Mouse (Mus musculus): ENCODE data around the gene Filip1l.
A peak's percentile ranks its signal among the peaks of the same experiment; 100 is the strongest.

Gene Filip1l

DNA sequence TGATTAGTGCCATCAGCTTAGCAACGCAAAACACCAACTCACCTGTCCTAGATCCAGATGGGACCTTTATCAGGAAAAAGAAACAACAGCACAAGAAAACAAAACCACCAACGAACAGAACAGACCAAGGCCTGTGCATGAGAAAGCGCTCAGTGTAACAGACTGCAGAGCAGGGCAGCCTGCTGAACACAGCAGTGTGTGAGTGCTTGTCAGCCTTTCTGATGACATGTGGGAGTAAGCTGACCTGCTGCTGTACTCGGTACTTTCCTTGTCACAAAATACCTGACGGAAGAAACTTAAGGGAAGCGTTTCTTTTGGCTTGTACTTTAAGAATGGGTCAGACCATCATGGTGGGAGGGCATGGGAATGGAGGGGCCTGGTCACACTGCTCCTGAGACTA, 3.6 kb downstream of the Filip1l start:
- DNase-seq, result no peak

DNA sequence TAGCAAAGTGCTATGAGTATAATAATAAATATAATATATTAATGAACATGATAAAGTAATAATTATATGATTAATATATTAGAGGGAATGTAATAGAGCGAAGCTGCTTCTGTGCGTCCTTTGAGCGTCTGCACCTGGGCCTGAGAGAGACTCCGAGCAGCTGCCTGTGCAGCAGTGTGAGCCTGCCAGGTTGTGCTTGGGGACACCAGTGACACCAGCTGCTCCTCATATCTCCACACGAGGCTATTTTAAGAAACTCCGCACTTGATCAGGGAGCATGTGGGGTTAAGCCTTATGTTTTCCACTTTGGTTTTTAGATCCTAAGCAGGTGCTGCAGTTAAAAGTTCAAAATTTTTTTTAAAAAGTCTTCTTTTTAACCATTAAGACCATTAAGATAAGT, 4.1 kb downstream of the Filip1l start:
- no peak for DNase-seq

DNA sequence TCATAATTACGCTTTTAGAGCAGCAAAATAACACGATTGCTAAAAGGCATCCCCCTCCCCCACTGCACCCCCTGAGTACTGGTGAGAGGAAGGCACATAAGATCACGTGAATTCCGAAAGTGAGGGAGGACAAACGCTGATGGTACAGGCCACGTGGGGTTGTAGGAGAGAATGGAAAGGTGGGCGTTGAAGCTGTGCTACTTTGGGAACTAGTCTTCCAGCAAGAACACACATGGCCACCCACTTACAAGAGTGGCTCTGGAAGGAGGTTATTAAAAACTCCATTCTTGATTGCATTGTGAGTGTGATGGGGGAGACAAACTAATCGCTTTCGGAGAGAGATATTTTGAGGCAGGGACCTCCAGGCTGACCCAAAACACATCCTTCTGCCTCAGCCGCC, 6.4 kb downstream of the Filip1l start:
- no peak for DNase-seq

DNA sequence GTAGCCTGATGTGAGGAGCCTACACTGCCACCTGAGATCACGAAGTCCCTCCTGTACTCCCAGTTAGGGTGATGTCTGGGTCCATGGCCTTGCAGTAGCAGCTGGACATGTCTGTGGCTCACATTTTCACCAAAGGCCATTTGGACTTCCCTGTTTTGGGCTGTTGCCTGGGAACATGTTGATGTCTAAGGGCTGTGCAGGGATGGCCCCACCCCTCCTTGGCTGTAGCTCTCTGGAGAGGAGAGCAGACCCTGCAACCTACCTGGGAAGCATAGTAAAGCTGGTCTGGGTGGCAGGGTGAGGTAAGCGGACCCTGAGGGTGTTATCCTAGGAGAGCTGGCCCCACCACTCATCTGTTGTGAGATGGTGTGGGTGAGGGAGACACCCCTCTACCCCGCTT, 7.9 kb downstream of the Filip1l start:
- DNase-seq, result no peak

DNA sequence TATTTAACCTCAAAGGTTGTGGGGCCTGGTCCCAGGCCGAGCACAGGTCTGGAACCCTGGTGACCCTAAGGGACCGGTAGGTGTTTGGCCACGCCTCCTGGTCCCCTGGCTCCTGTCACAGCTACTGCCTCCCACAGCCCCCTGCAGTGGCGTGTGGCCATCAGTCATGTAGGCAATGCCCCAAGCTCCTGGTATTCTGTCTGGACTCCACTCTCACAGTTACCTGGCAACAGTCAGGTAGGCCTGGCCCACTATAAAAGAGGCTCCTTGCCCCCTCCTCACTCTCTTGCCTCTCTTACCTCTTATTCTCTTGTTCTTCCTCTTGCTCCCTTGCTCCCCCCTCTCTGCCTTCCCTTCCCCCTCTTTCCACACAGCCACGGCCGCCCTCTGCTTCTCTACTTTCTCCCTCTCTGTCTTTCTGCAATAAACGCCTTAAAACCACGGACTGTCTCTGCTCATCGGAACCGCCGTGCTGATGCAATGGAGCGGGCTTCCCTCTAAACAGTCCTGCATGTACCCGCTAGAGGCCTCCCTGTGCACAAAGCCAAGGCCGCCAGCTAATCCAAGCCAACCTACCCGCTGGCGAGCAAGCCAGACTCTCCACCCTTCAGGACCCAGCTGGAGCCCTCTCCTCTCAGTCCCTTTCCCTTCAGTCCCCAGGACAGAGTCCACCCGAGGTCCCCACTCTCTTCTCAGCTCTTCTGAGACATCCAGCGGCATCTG, 9.9 kb downstream of the Filip1l start:
- DNase-seq, result peak; percentile 27 to 31

DNA sequence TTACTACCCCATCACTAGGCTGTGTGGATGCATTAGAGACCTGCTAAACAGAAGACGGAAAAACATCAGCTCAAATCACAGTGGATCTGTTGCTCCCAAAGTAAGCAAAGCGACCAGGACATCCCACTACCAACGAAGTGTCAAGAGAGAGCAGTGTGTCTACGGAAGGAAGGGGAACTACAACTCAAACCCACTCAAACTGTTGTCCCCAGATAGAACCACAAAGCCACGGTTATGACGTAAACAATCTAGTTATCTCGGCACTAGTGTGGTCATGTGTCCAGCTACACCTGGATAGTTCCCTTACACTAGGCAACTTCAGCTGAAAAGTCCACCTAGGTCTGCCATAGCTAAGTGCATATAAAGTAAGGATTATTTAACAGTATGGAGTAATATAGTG, 11.6 kb downstream of the Filip1l start:
- DNase-seq, result no peak

DNA sequence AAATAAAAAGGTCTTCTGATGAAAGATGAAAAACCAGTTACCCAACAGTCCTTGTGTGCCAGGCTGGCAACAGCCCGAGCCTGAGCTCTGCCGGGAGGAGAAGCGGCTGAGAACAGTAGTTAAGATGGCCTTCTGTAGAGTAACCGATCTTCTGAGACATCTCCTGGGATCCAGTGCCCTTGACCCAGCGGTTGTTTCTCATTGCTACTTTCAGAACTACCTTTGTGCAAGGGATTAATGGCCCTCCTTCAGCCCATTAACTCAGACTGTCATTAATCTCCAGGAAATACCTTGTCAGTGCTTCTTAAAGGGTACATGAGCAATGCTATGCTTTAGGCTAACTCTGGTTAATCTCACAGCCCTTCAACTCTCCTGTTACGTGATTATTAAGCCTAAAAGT, 13.2 kb downstream of the Filip1l start:
- no peak for DNase-seq

DNA sequence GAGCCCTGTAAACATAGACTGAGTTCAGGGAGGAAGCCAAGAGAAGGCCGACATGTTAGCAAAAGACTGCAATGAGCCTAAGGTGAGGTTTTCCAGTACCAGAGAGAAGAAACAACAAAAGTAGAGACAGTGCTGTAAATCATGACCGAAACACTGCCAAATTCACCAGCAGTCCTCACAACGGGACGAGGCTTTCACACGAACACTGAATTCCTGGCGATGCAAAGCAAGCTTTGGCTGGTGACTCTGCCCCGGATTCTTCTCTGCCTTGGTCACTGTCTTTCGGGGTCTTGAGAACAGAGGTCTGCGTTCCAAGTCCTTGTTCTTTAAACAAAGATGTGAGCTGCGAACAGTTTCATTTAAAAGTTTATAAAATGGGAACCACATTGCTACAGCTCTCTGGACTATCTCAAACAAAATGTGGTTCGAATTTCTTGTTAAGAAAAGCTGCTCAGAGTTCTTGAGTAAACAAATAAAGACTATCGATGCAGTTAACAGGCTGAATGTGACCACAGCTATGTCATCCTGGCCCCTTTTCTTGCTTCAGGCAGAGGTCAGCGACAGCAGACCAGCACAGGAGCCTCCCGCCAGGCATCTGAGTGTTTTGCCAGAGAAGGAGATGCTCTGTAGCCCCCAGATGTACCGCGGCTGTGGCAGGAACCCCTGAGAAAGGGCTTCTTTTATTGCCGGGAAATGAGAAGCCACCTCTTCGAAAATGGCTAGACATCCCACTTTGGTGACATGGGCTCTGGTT, 14.2 kb downstream of the Filip1l start:
- DNase-seq, result no peak

DNA sequence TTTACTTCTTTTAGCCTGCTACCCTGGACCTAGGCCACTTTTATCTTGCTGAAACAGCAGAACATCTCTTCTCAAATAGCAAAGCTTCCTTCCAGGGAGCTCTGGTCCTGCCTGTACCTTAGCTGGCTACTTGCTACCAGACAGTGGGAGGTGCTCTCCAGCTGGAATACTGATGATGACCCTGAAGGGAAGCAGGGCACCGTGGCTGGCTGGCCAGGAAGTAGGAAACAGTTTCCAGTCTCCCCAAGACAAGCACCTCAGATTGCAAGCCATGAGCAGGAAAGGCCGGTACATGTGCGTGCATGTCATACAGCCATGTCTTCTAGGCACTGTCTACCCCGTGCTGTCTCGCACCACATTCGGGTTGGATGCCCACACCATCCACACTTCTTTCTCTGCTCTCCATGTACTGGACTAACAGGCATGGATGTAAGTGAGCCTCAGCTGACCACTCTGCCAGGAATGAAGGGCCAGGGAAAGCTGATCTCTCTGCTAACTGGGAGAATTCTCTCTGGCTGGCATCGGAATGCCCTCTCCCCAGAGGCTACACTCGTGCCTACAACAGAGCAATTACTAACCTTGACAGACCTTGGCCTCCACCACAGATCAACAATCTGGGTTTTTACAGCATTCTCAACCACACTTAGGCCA, 17.1 kb downstream of the Filip1l start:
- DNase-seq, result no peak

DNA sequence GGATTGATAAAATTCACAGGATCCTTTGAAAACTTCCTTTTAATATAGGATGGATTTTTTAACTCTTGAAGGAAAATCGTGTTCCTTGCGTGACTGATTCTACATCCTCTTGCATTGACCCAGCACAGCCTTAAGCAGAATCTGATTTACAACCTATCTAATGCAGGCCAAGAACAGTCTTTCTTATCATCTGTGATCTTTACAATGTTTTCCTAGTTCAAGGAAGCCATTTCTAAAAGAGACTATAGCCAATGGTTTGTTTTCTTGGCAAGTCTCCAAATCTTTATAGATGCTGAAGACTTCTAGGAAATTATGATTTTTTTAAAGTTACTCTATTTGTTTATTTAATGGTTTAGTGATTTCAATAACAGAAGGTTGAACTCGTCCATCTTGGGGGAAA, 19.3 kb downstream of the Filip1l start:
- DNase-seq, result no peak

DNA sequence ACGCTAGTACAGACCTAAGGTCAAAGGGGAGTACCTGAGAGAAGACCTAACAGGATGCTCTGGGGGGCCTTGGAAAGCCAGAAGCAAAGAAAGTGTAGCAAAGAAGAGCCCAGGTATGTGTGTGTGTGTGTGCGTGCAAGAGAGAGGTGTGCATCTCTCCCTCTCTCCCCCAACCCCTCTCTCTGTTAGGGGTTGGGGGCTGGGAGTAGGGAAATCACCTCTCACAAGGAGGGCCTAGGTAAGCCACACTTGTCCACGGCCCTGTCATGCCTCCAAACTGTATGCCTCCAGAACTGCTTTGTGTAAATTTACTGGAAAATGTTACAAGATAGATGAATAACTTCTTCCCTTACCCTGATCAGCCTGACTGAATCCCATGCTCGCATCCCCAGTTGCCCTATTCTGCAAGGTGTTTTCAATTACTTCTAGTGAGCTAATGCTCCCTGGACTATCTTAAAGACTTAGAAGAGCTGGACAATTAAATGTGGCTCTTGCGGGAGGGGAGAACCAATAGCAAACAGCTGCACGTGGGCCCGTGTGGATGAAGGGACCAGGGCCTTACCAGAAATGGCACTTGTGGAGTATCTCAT, 22.4 kb downstream of the Filip1l start:
- no peak for DNase-seq

DNA sequence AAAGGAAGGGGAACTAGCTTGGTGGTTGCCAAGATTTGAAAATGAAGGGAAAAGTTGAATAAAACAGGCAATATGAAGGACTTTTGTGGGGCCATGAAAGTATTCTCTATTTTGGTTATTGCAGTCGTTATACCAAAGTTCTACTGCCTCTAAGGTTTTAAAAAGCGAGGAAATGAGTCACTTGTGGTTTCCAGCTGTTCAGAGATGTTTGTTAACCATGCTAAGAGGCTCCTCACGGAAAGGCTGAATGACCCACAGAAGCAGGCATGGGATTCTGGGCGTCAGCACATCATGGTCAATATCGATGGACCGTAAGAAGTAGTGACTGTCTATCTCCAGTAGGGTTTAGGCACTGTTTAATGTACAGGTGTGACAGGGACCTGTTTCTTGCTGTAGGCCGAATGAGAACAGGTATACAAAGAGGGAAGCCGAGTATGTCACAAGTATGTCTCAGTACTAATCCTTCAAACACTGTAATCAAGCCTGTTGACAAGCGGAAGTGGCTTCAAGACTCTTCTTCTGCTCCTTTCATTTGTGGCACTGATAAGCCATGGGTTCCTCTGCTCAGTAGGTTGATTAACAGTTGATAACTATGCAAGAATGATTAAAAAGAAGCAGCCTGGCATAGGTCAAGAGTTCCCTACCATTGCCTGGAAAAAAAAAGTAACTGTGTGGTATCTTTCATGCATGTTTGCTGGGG, 25.9 kb downstream of the Filip1l start:
- no peak for DNase-seq

DNA sequence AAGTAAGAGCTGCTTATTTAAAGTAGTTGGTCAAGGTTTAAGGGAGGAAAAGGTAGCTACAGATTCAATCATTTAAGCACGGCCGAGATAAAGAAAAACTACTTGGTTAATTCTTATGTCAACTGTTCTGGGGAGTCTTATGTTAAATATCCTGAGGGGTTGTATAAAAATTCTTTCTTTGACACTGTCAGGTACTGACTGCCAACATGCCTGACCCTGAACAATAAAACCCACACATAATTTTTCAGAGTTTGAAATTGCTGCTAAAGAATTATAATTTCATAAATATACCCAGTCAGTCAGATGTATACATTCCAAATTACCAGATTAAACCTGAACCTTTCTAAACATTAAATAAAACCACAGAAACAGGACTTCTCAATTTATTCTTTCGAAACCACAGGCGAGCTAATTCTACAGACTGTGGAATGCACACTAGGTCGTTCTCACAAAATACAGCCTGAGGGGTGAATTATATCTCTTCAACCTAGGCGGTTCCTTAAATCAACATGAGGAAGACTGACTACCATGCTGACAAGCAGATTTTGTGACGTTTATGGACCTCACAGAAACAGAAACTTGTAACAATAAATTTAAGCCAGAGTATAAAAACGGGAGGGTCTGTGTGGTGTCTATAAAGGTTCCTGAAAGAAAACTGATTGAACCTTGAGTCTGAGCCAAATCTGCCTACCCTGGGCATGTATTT, 30.5 kb downstream of the Filip1l start:
- no peak for DNase-seq

DNA sequence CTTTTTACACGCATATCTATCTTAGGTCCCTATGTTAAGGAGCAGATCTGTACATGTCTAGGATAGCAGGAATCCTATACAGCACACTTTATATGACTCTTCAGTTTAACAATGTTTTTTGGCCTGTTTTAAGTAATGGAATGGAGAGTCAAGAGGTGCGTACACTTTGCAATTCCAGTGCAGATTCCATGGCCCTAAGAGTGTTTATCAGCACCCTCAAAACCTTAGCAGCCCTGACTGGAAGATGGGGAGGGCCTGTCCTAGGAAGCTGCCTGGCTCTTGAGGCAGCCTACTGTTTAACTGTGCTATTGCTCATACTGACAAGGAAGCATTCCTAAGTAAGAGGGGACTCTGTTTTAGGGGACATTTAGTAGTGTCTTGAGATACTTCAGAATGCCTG, 31.4 kb downstream of the Filip1l start:
- no peak for DNase-seq

DNA sequence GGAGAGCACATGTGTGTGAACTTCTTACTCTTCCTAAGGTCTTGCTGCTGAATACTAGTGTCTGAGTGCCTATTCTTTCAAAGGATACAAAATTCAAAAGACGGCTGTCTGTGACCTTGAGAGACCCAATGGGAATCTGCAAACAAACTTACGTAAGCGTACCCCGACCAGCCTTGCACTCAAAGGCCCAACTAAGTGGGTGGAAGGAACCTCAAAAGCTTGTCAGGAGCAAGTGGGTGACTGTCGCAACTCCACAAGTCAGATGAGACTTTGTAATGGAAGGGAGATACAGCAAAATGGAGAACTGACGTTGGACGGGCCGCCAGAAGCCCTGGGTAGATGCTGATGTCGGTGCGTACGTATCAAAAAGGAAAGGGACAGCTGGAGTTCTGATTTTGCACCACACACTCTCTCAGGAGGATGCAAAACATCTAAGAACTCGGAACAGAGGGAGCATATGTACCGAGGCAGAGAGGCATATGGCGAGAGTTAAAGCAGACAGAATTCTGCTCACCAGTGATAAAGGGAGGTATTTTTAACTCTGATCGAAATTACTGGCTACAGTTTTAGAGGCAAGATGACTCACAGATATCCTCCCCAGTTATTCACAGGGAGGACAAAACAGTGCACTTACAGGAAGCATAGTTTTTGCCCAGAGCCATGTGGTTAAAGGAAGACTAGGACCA, 36.8 kb downstream of the Filip1l start:
- DNase-seq, result no peak

DNA sequence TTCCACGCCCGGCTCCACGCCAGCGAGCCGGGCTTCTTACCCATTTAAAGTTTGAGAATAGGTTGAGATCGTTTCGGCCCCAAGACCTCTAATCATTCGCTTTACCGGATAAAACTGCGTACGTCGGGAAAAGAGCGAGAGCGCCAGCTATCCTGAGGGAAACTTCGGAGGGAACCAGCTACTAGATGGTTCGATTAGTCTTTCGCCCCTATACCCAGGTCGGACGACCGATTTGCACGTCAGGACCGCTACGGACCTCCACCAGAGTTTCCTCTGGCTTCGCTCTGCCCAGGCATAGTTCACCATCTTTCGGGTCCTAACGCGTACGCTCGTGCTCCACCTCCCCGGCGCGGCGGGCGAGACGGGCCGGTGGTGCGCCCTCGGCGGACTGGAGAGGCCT, 38.3 kb downstream of the Filip1l start:
- DNase-seq, result peak; percentile 94 to 99

DNA sequence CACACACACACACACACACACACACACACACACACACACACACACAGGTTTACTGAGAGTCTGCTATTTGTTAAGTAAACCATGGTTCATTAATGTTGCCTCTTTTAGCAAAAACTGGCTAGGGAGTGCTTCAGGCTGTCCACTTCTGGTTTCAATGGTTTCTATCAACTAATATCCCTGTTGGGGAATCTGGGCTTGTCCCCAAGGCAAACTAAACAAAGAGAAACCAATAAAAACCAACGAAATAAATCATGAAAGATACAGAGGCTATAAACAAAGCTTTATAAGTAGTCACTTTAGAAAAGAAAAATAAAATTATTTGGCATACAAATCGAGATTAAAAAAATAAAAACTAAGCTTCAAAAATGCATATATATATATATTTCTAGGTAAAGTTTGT, 39.6 kb downstream of the Filip1l start:
- DNase-seq, result no peak

DNA sequence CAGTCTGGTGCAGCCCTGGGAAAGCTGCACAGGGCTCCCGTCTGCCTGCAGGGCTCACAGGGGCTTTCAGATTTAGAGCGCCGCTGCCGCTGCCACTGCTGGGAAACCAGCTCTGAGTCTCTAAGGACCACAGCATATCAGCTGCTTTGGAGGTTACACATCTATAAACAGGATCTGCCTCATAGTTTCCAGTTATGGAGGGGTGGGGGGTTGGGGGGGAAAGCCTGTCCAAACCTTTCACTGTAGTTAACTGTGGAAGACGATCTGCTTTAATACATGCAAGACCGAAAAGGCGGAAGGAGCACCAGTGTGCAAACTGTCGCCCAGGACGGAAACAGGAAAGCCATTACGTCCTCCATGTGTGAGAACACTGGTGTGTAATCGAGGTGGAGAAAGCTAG, 40.3 kb downstream of the Filip1l start:
- DNase-seq, result no peak

DNA sequence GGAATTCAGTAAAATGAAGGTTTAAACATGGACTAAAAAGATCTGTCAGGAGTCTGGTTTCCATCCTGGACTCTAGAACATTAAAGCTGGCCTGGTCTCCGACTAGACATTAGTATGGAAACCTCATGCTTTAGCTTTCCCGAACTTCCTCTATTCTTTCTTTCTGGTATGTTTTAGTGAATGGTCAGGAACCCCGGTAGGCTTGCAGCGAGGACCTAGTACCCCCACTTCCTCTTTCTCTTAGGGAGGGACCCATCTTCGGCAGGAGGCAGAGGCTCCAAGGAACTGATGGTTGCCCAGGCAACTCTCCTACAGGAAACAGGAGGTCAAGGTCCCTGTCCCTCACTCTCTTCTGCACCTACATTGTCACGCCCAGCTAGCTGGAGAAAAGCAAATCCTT, 43.4 kb downstream of the Filip1l start:
- no peak for DNase-seq

DNA sequence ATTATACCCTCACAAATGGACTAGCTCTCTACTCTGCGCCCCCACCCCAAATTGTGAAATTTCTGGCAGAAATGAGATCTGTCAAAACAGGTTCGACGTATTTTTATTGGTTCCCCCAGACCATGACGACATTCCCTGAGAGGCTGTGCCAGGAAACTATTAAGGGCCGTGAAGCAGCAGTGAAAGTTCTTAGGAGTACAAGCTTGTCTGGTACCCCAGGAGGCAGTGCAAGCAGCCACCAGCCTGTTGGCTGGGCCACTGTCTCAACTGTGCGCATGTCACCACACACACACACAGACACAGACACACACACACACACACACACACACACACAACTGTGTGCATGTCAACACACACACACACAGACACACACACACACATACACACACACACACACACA, 45.0 kb downstream of the Filip1l start:
- no peak for DNase-seq

DNA sequence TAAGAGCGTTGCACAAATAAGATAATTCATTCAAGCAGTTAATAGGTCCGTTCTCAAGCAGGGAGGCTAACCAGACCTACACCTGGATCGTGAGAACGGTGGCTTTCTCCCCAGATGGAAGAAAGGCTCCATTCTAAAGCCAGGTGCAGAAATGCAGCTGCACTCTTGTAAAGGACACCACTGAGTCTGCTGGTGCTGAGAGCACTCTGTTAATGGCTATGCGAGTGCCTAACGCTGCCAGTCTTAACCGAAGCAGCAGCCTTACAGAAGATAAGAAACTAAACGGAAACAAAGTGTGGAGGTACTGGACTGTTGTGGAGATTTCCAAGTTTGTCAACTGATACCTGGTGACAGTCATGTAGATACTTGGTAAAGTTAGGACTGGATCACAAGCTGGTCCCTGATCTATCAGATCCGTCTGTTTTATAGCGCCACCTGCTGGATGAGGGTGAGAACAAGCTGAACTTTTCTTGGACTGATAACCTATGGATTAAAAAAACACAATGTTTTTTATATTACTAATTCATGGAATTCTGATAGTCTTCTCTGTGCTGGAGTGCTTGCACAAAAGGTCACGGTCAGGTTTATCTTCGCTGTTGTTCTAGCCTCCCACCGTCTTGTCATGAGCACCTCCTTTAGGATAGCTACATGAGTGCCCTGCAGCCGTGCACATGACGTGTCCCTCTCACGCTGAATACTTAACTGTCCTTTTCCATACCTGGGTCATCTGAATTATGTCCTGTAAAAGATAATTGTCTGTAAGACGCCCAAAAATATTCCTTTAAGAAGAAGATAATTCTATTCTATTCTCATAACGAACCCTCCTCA, 45.7 kb downstream of the Filip1l start:
- peak; percentile 81 to 82 for DNase-seq

Measured in B cell, adult 2 months (primary cell).